Mouse (Mus musculus) liver, embryonic 14.5 days (tissue): ENCODE data around the gene Epb41l4b.

Experiments
- CTCF ChIP-seq: IDR thresholded peaks from 2 replicates; pipeline ENCODE4 v1.5.1; 2016; ENCODE audit warnings: antibody characterized with exemption, low read depth, control low read depth
- EP300 ChIP-seq: IDR thresholded peaks from 2 replicates; pipeline ENCODE4 v1.6.1; 2016; ENCODE audit warnings: antibody characterized with exemption, low read depth

- TF ChIP-seq CTCF (no peak), EP300 (no peak)
These were observed 179.6 kb downstream of the Epb41l4b start for GRCm38 (mm10) chr4:56963687-56964086.
